Mouse (Mus musculus): ENCODE measurements at regions not wholly inside any gene's neighbourhood (a gene's known extent, or its start where the extent isn't known, plus 50 kb on each side); places are given as distances from the start of the nearest gene placed in this dataset.
"Not testable (repeated sequence)": the region's sequence is repeated elsewhere in the genome, so short reads cannot be mapped to it uniquely, and the experiment has no call there.

- no peak for DNase-seq (ENCODE audit: low spot score in 2 of 2)
Measured at GRCm38 (mm10) chr10:111354607-111355006, 56.1 kb downstream of the Bbs10 start.

GRCm38 (mm10) chr10:111358340-111358739, 59.9 kb downstream of the Bbs10 start:
- DNase-seq (ENCODE audit: low spot score in 2 of 2): not testable (repeated sequence)

- no peak for DNase-seq (ENCODE audit: low spot score in 2 of 2)
Measured at GRCm38 (mm10) chr10:111361749-111362435, 63.4 kb downstream of the Bbs10 start.

- DNase-seq (ENCODE audit: low spot score in 2 of 2): no peak
Measured at GRCm38 (mm10) chr10:111363729-111364617, 65.5 kb downstream of the Bbs10 start.

- no peak for DNase-seq (ENCODE audit: low spot score in 2 of 2)
Measured at GRCm38 (mm10) chr10:111365011-111365410, 66.5 kb downstream of the Bbs10 start.

- not testable (repeated sequence) for DNase-seq (ENCODE audit: low spot score in 2 of 2)
Measured at GRCm38 (mm10) chr10:111369046-111369445, 70.6 kb downstream of the Bbs10 start.

GRCm38 (mm10) chr10:111378047-111378618, 79.7 kb downstream of the Bbs10 start:
- DNase-seq (ENCODE audit: low spot score in 2 of 2): no peak

- DNase-seq (ENCODE audit: low spot score in 2 of 2): peak; percentile 41
Measured at GRCm38 (mm10) chr10:111381689-111382088, 83.2 kb downstream of the Bbs10 start.

- no peak for DNase-seq (ENCODE audit: low spot score in 2 of 2)
Measured at GRCm38 (mm10) chr10:111382206-111382930, 83.9 kb downstream of the Bbs10 start.

GRCm38 (mm10) chr10:111385561-111385960, 87.1 kb downstream of the Bbs10 start:
- no peak for DNase-seq (ENCODE audit: low spot score in 2 of 2)

GRCm38 (mm10) chr10:111387869-111388538, 85.0 kb upstream of the Nap1l1 start:
- no peak for DNase-seq (ENCODE audit: low spot score in 2 of 2)

GRCm38 (mm10) chr10:111388545-111389320, 84.3 kb upstream of the Nap1l1 start:
- no peak for DNase-seq (ENCODE audit: low spot score in 2 of 2)

GRCm38 (mm10) chr10:111389890-111390289, 83.1 kb upstream of the Nap1l1 start:
- DNase-seq (ENCODE audit: low spot score in 2 of 2): peak; percentile 67 to 69

- DNase-seq (ENCODE audit: low spot score in 2 of 2): no peak
Measured at GRCm38 (mm10) chr10:111394421-111394820, 78.6 kb upstream of the Nap1l1 start.

GRCm38 (mm10) chr10:111405071-111405470, 68.0 kb upstream of the Nap1l1 start:
- DNase-seq (ENCODE audit: low spot score in 2 of 2): no peak

- DNase-seq (ENCODE audit: low spot score in 2 of 2): no peak
Measured at GRCm38 (mm10) chr10:111408887-111409286, 64.1 kb upstream of the Nap1l1 start.

- no peak for DNase-seq (ENCODE audit: low spot score in 2 of 2)
Measured at GRCm38 (mm10) chr10:111409497-111409896, 63.5 kb upstream of the Nap1l1 start.

GRCm38 (mm10) chr10:111410121-111410520, 62.9 kb upstream of the Nap1l1 start:
- no peak for DNase-seq (ENCODE audit: low spot score in 2 of 2)

GRCm38 (mm10) chr10:111411533-111411932, 61.5 kb upstream of the Nap1l1 start:
- DNase-seq (ENCODE audit: low spot score in 2 of 2): no peak

- DNase-seq (ENCODE audit: low spot score in 2 of 2): no peak
Measured at GRCm38 (mm10) chr10:111416611-111417130, 56.4 kb upstream of the Nap1l1 start.
